Mouse (Mus musculus): Measurements from ENCODE around the gene Slc5a1.

The Slc5a1 gene

DNA sequence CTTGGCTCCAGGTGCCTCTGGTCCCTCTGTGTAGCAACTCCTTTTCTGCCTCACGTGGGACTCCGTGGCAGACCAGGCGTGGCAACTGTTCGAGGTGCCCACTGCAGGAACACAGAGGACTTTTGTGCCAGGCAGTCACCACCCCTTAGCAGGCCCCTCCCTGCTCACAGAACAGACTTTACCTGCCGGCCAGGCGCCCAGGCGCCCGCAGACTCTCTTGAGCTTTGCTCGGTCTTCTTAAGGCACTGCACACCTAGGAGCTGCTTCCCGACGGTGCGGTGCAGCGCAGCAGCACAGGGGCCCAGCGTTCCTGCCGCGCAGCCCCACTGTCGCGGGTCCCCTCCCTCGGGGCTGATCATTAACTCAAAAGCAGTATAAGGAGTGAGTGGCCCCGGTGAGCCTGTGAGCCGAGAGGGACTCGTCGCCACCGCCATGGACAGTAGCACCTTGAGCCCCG, at the start of gene Slc5a1:
Slc5a1 (plus strand) TSS at position 195 of the 457 bp plus-strand sequence.
- DNase-seq (ENCODE audit: extremely low spot score, low read depth, low spot score), result no peak

GRCm38 (mm10) chr5:33056126-33056765, 47.8 kb upstream of the Slc5a1 start:
- no peak for DNase-seq (ENCODE audit: extremely low spot score, low read depth, low spot score)

DNA sequence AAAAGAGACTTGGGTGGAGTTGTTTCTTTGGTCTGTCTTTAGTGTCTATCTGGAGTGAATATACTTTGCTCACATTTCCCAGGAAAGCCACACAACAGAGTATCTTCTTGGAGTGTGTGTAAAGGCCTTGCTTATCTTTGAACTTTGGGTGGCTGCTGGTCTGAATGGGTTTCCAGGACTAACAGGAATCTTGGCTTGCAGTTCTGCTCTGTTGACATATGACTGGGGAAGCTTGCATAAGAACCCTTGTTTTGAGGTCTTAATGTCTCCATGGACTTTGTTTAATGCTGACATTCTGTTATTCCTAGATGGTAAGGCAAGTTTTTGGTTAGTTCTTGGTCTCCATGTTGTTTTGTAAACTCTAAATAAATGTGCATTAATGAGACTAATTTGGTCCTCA, 33.9 kb upstream of the Slc5a1 start:
- no peak for DNase-seq (ENCODE audit: extremely low spot score, low read depth, low spot score)

GRCm38 (mm10) chr5:33076490-33077191, 27.4 kb upstream of the Slc5a1 start:
- no peak for DNase-seq (ENCODE audit: extremely low spot score, low read depth, low spot score)

GRCm38 (mm10) chr5:33082896-33083295, 21.1 kb upstream of the Slc5a1 start:
- no peak for DNase-seq (ENCODE audit: extremely low spot score, low read depth, low spot score)

DNA sequence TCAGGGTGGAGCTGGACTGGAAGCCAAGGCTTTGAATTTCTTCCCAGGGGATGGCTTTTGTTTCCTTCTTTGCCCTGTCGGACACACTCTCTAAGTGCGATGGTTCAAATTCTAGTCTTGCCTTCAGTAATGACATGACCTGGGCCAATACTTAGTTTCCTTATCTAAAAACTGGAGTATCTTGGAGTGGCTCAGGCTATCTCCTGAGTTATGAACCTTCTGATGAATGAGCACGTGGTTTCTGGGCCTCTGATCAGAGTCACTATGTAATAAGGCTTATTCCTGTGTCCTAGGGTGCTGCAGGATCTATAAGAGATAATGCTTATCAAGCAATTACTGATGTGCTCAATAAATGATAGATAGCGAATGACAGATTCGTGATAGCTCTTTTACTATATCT, 19.4 kb upstream of the Slc5a1 start:
- no peak for DNase-seq (ENCODE audit: extremely low spot score, low read depth, low spot score)

DNA sequence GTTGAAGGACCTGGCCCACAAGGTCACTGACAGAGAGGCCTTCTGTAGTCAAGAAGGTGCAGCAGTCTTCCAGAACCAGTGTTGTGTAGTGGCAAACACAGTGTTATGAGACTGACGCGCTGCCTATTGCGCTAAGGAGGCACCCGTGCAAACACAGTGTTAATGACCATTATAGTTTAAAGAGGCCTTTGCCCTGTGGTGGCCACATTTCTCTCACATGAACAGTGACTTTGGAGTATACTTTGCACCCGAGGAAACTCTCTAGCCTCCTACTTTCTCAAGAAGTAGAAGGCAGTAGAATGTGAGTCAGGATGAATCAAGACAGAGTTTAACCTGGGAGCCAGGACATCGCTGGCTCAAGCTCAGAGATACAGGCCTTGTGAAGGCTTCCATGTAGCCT, 12.7 kb upstream of the Slc5a1 start:
- DNase-seq (ENCODE audit: extremely low spot score, low read depth, low spot score), result no peak

- no peak for DNase-seq (ENCODE audit: extremely low spot score, low read depth, low spot score)
Measured at GRCm38 (mm10) chr5:33095315-33095714, 8.7 kb upstream of the Slc5a1 start.

GRCm38 (mm10) chr5:33102369-33103055, 1.5 kb upstream of the Slc5a1 start:
- no peak for DNase-seq (ENCODE audit: extremely low spot score, low read depth, low spot score)

DNA sequence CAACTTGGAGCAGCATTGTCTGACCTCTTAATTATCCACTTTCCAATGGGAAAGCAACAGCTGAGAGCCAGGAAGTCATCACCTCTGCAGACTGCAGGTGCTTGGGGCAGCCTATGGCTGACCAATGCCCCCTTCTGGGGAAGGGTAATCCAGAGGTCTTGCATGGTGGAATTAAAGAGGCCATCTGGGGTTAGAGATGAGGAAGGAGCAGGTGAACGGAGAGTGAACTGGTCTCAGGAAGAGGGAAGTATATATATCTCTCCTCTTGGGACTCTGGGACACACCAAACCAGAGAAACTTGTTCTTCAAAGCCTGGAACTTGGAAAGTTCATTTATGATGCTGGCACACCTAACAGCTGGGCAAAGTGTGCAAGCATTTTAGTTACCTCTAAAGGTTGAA, 857 bp downstream of the Slc5a1 start:
- no peak for DNase-seq (ENCODE audit: extremely low spot score, low read depth, low spot score)

DNA sequence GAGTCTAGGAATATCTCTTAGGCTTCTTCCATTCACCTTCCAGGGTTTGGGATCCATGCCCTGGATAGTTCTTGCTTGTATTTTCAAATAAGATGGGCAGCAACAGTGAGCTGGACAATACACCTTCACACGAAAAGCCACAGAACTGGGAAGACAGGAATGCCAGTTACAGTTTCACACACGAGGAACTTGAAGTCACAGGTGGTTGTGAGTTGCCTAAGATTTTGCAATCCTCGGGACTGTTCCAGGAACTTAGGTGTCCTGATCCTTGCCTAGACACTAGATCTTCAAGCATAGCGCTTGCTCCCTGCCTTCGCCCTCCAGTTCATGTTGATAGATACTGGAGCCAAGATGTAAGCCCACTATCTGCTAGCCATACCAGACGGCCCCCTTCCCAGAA, 1.6 kb downstream of the Slc5a1 start:
- no peak for DNase-seq (ENCODE audit: extremely low spot score, low read depth, low spot score)

- DNase-seq (ENCODE audit: extremely low spot score, low read depth, low spot score), result no peak
Measured at GRCm38 (mm10) chr5:33107056-33107455, 3.0 kb downstream of the Slc5a1 start.

DNA sequence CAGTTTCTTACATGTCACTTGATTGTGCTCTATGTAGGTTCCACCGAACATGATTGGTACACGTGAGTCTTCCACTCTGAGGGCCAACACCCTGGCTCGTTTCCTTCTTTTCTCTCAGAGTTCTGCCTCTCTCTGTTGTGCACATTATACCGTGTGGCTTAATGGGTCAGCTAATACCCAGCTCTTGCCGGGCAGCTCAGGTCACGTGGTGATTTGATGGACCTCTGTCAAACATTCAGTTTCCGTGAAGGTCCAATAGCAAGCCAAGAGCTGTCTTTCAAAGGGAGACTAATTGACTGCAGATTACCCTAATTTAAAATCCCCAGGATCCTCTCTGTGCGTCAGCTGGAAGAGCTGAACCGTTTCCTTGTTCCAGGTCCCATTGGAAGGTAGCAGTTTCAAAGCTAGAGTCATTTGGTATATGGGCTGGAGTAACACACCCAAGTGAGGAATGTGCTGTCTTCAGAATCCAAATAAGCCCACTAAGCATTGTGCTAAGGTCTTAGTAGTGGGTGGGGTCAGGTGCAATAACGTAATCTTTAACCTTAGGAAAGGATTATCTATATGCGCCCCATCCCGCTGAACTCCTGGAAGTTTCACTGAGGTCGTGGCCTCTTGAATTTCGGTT, 3.9 kb downstream of the Slc5a1 start:
- no peak for DNase-seq (ENCODE audit: extremely low spot score, low read depth, low spot score)

DNA sequence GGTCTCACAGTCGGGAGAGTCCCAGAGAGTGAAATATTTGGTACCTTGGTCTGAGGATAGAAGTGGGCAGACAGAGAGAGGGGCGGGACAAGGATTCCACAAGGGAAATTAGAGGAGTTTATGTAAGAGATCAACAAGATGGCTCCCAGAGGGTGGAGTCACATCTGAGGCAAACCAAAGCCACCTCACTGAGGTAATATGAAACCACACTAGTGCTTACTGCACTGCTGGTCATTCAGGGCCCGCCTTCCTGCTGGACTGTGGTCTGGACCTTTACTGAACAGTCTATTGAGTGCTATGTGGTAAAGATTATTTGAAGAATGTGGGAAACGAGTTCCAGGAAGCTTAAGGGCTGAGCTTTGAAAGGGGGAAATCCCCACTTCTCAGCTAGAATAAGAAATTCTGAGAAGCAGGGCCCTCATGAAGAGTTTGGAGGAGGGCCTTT, 17.9 kb downstream of the Slc5a1 start:
- no peak for DNase-seq (ENCODE audit: extremely low spot score, low read depth, low spot score)

DNA sequence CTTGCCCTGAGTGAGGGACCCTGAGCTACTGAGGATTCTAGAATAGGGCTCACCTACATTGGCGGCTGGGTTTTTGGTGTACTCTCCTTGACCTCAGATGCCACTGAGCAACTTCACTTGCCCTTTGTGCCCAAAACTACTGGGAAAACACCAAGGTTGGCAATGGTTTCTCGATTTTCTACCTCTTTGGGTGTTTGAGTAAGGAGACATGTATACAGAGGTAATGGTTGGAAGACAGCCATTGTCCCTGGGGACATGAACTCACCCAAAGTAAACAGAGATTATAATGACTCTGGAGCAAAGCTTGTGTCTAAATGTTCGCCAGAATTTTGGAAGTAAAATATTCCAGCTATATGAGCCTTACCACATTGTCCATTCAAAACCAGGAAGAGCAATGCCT, 19.6 kb downstream of the Slc5a1 start:
- DNase-seq (ENCODE audit: extremely low spot score, low read depth, low spot score), result no peak

DNA sequence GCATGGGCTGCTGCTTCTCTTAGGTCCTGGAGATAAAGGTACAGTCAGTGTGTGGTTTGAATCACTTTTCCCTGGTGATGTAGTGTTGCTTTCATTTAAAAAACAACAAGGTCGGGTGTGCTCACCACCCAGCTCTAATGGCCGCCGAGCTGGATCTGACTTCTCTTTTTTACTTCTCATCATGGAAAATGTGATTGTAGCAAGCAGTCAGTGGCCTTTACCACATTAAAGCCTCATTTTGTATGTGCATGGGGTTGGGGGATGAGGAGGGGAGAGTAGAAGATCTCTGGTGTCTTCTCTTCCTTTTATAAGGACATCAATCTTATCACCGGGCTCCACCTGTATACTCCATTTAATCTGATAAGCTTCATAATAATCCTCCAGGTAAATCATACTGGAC, 21.3 kb downstream of the Slc5a1 start:
- DNase-seq (ENCODE audit: extremely low spot score, low read depth, low spot score), result no peak

- DNase-seq (ENCODE audit: extremely low spot score, low read depth, low spot score), result no peak
Measured at GRCm38 (mm10) chr5:33134132-33134531, 30.1 kb downstream of the Slc5a1 start.

- no peak for DNase-seq (ENCODE audit: extremely low spot score, low read depth, low spot score)
Measured at GRCm38 (mm10) chr5:33135611-33136010, 31.6 kb downstream of the Slc5a1 start.

DNA sequence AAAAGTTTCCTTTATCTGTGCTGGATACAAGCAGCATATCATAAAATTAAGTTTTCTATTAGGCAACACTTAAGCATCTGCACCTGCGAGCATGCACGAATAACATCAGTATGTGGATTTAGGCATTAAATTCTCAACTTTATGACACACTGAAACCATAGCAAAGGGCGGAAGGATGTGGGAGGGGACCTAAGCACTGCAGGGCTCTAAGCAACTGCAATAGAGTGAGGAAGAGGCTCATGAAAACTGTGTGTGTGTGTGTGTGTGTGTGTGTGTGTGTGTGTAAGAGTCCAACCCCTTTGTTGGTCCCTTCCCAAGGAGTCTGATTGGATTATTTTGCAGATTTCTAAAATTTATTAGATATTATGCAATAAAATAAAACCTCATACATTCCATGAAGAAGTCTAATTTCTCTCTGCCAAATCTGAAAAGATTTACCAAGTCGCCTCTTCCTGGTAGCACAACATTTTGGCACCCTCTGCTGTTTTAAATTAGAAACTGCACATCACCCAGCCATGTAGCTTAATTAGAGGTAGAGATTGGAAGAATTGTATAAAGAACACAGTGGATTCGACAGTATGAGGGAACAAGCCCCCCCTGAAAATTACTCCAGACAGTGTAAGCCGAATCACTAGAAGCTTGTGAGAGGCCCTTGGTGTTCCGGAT, 38.9 kb downstream of the Slc5a1 start:
- peak; percentile 31 for DNase-seq (ENCODE audit: extremely low spot score, low read depth, low spot score)

DNA sequence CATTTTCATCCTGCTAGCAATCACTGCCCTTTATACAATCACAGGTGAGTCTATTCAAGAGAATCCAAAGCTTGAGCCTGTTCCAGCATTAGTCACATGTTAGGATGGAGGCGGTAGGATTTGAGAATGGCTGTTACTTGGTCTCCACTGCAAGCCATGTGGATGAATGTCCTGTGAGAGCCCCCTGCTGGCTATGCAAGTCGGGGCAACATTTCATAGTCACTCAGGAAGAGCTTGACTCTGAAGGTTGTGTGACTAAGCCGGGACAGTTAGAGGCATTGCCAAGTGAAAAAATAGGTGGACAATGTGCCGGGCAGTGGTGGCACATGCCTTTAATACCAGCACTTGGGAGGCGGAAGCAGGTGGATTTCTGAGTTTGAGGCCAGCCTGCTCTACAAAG, 40.0 kb downstream of the Slc5a1 start:
- no peak for DNase-seq (ENCODE audit: extremely low spot score, low read depth, low spot score)

DNA sequence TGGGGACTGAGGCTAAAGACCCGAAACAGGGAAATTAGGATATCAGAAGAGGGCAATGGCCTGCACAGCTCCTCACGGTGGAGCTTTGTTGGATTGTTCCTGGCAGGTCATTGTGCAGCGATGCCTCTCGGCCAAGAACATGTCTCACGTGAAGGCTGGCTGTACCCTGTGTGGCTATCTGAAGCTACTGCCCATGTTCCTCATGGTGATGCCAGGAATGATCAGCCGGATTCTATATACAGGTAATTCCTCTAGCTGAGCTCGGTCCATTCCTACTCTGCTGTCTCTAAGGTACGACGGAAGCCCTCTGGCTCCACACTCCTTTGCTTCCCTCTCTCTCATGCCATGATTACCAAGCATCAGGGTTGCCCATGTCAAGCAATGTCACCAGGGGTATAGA, 42.8 kb downstream of the Slc5a1 start:
- DNase-seq (ENCODE audit: extremely low spot score, low read depth, low spot score), result no peak
